Mouse (Mus musculus): Measurements from ENCODE around the gene Rab4b. TPM values are rescaled to one million over a fixed set of nuclear protein-coding genes. Genes with fewer than 3 reads are reported as not detected.

The Rab4b gene
- polyA plus RNA-seq, 1 experiment from 2014 or later, result 32.7 TPM

GRCm38 (mm10) chr7:27198779-27199178 lies 20.1 kb upstream of the Rab4b start:
- H3K27ac ChIP-seq (ENCODE audit: low read depth), result no peak overlapping the region

DNA sequence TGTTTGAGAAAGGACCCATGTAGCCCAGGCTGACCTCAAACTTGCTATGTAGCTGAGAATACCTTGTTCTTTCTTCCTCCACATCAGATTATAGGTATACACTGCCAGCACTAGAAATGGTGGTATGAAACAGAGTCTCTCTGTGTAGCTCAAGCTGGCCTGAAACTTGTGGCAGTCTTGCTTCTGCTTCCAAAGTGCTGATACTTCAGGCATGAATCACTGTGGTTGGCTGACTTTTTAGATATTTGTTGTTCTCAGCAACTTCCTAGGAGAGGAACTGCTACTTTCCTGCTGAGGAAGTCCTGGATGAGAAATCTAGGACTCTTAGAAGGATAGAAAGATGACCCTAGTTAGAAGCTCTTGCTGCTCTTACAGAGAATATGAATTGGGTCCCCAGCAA lies 19.7 kb upstream of the Rab4b start:
- Histone ChIP-seq H3K27ac (ENCODE audit: low read depth) (0 out of 2 replicates have a peak overlapping the region, but pooled peaks have one; percentile 22), H3K27me3 (ENCODE audit: insufficient read depth, low read length) (no peaks in the 10 kb centered on the region), H3K36me3 (replicated peaks; ENCODE audit: insufficient read depth, low read length) (peaks cover 18% of the 10 kb centered on the region), H3K9ac (replicated peaks) (no peak overlapping the region), H3K4me1 (ENCODE audit: insufficient read depth) (peaks cover 18% of the 10 kb centered on the region), H3K9me3 (ENCODE audit: low read length) (no peaks in the 10 kb centered on the region), H3K4me2 (ENCODE audit: low read depth, low read length) (no peak overlapping the region), H3K4me3 (ENCODE audit: low read depth, low read length) (no peak overlapping the region)
- DNase-seq (no peak), ATAC-seq (no peak)
- no peak for TF ChIP-seq CTCF (IDR thresholded peaks at IDR 0.05; ENCODE audit: low read depth)
- TF ChIP-seq EP300 (IDR thresholded peaks at IDR 0.05; ENCODE audit: low read depth), result no peak

More at GRCm38 (mm10) chr7:27198779-27199178, 20.1 kb upstream of the Rab4b start:
- H3K9me3 ChIP-seq (ENCODE audit: low read length), result no peaks in the 10 kb centered on the region
- WGBS (ENCODE audit: insufficient replicate concordance), result 77% methylated on average over 8 of the region's 8 CpGs
- H3K4me2 ChIP-seq (ENCODE audit: low read depth, low read length), result no peak overlapping the region
- H3K36me3 ChIP-seq (replicated peaks; ENCODE audit: insufficient read depth, low read length), result peaks cover 16% of the 10 kb centered on the region
- no peak overlapping the region for H3K4me3 ChIP-seq (ENCODE audit: low read depth, low read length)
- no peaks in the 10 kb centered on the region for H3K27me3 ChIP-seq (ENCODE audit: insufficient read depth, low read length)
- no peak overlapping the region for H3K9ac ChIP-seq (replicated peaks)
- H3K4me1 ChIP-seq (ENCODE audit: insufficient read depth), result peaks cover 18% of the 10 kb centered on the region
- TF ChIP-seq EP300 (IDR thresholded peaks at IDR 0.05; ENCODE audit: low read depth) (no peak), CTCF (IDR thresholded peaks at IDR 0.05; ENCODE audit: low read depth) (no peak)
- DNase-seq (no peak), ATAC-seq (no peak)

- WGBS (ENCODE audit: insufficient replicate concordance), result 80% methylated on average over 8 of the region's 8 CpGs
- Histone ChIP-seq H3K9ac (replicated peaks) (no peak overlapping the region), H3K4me1 (ENCODE audit: insufficient read depth) (peaks cover 18% of the 10 kb centered on the region), H3K4me2 (ENCODE audit: low read depth, low read length) (no peak overlapping the region), H3K27ac (ENCODE audit: low read depth) (peak overlapping the region; percentile 22; the same call in 1 of the 2 replicates), H3K4me3 (ENCODE audit: low read depth, low read length) (no peak overlapping the region), H3K27me3 (ENCODE audit: insufficient read depth, low read length) (no peaks in the 10 kb centered on the region), H3K36me3 (replicated peaks; ENCODE audit: insufficient read depth, low read length) (peaks cover 18% of the 10 kb centered on the region), H3K9me3 (ENCODE audit: low read length) (no peaks in the 10 kb centered on the region)
- no peak for TF ChIP-seq CTCF (IDR thresholded peaks at IDR 0.05; ENCODE audit: low read depth)
- no peak for TF ChIP-seq EP300 (IDR thresholded peaks at IDR 0.05; ENCODE audit: low read depth)
- no peak for ATAC-seq
- DNase-seq, result no peak
These were observed 18.9 kb upstream of the Rab4b start for GRCm38 (mm10) chr7:27197634-27198033.

- ATAC-seq (no peak), DNase-seq (no peak)
- H3K36me3 ChIP-seq (replicated peaks; ENCODE audit: insufficient read depth, low read length), result peaks cover 23% of the 10 kb centered on the region
- no peak for TF ChIP-seq EP300 (IDR thresholded peaks at IDR 0.05; ENCODE audit: low read depth)
- no peak for TF ChIP-seq CTCF (IDR thresholded peaks at IDR 0.05; ENCODE audit: low read depth)
- H3K27ac ChIP-seq (ENCODE audit: low read depth), result 0 out of 2 replicates have a peak overlapping the region, but pooled peaks have one; percentile 22
- H3K4me2 ChIP-seq (ENCODE audit: low read depth, low read length), result no peak overlapping the region
- H3K4me3 ChIP-seq (ENCODE audit: low read depth, low read length), result no peak overlapping the region
- H3K27me3 ChIP-seq (ENCODE audit: insufficient read depth, low read length), result no peaks in the 10 kb centered on the region
- no peak overlapping the region for H3K9ac ChIP-seq (replicated peaks)
- 78% methylated on average over 3 of the region's 3 CpGs for WGBS (ENCODE audit: insufficient replicate concordance)
- H3K9me3 ChIP-seq (ENCODE audit: low read length), result no peaks in the 10 kb centered on the region
- H3K4me1 ChIP-seq (ENCODE audit: insufficient read depth), result peaks cover 18% of the 10 kb centered on the region
These were observed 18.4 kb upstream of the Rab4b start for GRCm38 (mm10) chr7:27197136-27197535.

DNA sequence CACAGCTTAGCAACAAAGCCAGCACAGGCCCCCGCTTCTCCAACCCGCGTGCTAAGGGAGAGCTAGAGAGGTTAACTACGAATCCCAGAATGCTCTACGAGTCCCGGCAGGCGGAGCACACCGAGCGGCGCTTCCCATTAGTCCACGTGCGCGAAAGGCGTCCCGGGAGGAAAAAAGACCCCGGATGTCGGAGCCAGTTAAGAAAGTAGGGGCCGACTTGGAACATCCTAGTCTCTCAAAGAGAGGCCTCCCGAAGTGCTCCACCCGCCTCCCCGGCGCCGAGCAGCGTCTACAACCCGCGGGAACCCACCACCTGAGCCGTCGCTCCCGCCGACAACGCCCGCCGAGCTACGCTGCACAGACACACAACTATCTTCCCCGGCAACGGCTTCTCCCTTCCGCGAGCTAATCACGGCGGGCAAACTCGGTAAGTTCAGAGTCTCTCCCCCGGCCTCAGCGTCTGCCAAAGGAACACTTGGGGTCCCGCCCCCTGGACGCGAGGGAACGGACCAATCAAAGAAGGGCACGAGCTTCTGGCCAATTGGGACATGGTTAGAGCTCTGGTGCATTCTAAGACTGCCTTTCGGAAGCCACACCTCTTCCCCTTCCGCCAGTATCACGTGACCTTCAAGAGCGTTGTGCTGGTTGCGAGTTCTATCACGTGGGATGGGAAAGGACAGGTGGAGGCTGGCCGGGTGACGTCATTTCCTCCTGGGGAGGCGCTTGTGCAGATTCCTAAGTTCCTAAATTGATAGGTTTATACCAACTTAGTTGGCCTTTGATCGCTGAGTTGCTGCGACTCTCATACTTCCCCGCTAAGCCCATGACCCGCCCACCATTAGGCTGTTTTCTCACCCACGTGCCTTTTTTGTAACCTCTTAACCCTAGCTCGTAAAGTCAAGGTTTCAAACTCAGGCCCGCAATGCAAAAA lies 17.2 kb upstream of the Rab4b start, which contains the start of the genes BC024978 and Snrpa:
TSS of gene BC024978 (plus strand) at position 101 of the 931 bp plus-strand sequence.
TSS of gene Snrpa (minus strand) at position 591 of the 931 bp plus-strand sequence.
- Histone ChIP-seq H3K9me3 (ENCODE audit: low read length) (no peaks in the 10 kb centered on the region), H3K4me2 (ENCODE audit: low read depth, low read length) (peak within 1 kb of the TSS; percentile 79), H3K27me3 (ENCODE audit: insufficient read depth, low read length) (no peaks in the 10 kb centered on the region), H3K36me3 (replicated peaks; ENCODE audit: insufficient read depth, low read length) (peaks cover 35% of the 10 kb centered on the region), H3K9ac (replicated peaks) (peak within 1 kb of the TSS; percentile 82), H3K27ac (ENCODE audit: low read depth) (peak within 1 kb of the TSS; percentile 99), H3K4me3 (ENCODE audit: low read depth, low read length) (peak within 1 kb of the TSS; percentile 73), H3K4me1 (ENCODE audit: insufficient read depth) (peaks cover 18% of the 10 kb centered on the region)
- ATAC-seq (peak; percentile 98), DNase-seq (peak; percentile 94)
- under 1% methylated on average over 64 of the region's 64 CpGs for WGBS (ENCODE audit: insufficient replicate concordance)
- no peak for TF ChIP-seq CTCF (IDR thresholded peaks at IDR 0.05; ENCODE audit: low read depth)
- peak; percentile 73 for TF ChIP-seq EP300 (IDR thresholded peaks at IDR 0.05; ENCODE audit: low read depth)

GRCm38 (mm10) chr7:27193731-27194130 lies 15.0 kb upstream of the Rab4b start:
- Histone ChIP-seq H3K27ac (ENCODE audit: low read depth) (no peak overlapping the region), H3K36me3 (replicated peaks; ENCODE audit: insufficient read depth, low read length) (peaks cover 53% of the 10 kb centered on the region), H3K9ac (replicated peaks) (no peak overlapping the region), H3K9me3 (ENCODE audit: low read length) (no peaks in the 10 kb centered on the region), H3K27me3 (ENCODE audit: insufficient read depth, low read length) (no peaks in the 10 kb centered on the region), H3K4me3 (ENCODE audit: low read depth, low read length) (no peak overlapping the region), H3K4me1 (ENCODE audit: insufficient read depth) (peaks cover 18% of the 10 kb centered on the region), H3K4me2 (ENCODE audit: low read depth, low read length) (no peak overlapping the region)
- no peak for ATAC-seq
- WGBS (ENCODE audit: insufficient replicate concordance), result 69% methylated on average over 4 of the region's 4 CpGs
- DNase-seq, result no peak
- no peak for TF ChIP-seq EP300 (IDR thresholded peaks at IDR 0.05; ENCODE audit: low read depth)
- TF ChIP-seq CTCF (IDR thresholded peaks at IDR 0.05; ENCODE audit: low read depth), result no peak

Measured in liver, postnatal 0 days (tissue).